Mouse (Mus musculus): ENCODE measurements around the gene Oip5. TPM values are rescaled to one million over a fixed set of nuclear protein-coding genes. Genes with fewer than 3 reads are reported as not detected.

Gene Oip5
- polyA plus RNA-seq, 1 experiment from 2014 or later = 6.1 TPM

DNA sequence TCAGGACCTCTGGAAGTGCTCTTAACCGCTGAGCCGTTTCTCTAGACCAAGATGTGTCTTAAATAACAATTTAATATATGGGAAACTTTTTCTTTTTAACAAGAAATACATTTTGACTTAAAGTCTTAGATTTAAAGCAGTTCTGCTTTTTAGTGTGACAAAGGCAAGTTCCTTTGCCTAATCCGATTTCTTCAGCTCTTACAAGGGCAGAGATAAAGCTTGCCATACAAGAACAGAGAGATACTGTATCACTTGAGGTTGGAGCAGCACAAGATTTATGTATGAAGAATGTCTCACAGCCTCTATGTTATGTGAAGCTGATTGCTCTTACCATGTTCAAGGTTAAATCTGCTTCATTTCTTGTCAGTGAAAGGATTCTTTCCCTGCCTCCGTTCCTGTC lies 53.0 kb downstream of the Oip5 start:
- H3K9me3 ChIP-seq (ENCODE audit: control insufficient read depth, low read length) = no peaks in the 10 kb centered on the region
- no peaks in the 10 kb centered on the region for H3K27me3 ChIP-seq (replicated peaks; ENCODE audit: control insufficient read depth, insufficient read depth, low read length)
- no peak overlapping the region for H3K4me2 ChIP-seq (ENCODE audit: low read length)
- 96% methylated on average over 4 of the region's 4 CpGs for WGBS
- H3K27ac ChIP-seq (ENCODE audit: low read depth, low read length) = no peak overlapping the region
- H3K4me1 ChIP-seq (ENCODE audit: control insufficient read depth, insufficient read depth, low read depth, low read length) = no peaks in the 10 kb centered on the region
- no peak for ATAC-seq
- no peak overlapping the region for H3K4me3 ChIP-seq (ENCODE audit: low read length)
- H3K9ac ChIP-seq (ENCODE audit: low read depth, low read length) = no peak overlapping the region
- H3K36me3 ChIP-seq (ENCODE audit: control insufficient read depth, insufficient read depth, low read length) = no peaks in the 10 kb centered on the region; the same call in 1 of the 2 replicates

DNA sequence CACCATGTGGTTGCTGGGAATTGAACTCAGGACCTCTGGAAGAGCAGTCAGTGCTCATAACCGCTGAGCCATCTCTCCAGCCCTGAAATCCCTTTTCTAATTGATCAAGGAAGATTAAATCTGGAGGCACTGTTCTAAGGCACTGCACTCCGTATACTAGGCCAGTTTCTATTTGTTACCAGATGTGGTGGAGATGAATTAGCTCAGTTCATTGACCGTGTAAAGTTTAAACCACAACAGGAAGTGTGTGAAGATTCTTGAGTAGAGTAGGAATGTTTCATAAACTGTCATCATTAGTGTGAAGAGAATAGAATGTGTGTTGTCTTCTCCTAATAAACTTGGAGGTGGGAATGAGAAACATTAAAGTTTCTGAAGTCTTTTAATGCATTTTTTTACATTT lies 56.5 kb downstream of the Oip5 start:
- no peak for ATAC-seq

More for the DNA sequence above, 56.5 kb downstream of the Oip5 start:
- no peak overlapping the region for H3K4me3 ChIP-seq (ENCODE audit: low read length)
- no peaks in the 10 kb centered on the region for H3K9me3 ChIP-seq (ENCODE audit: control insufficient read depth, low read length)
- H3K9ac ChIP-seq (ENCODE audit: low read depth, low read length) = no peak overlapping the region
- no peak overlapping the region for H3K27ac ChIP-seq (ENCODE audit: low read depth, low read length)
- H3K27me3 ChIP-seq (replicated peaks; ENCODE audit: control insufficient read depth, insufficient read depth, low read length) = no peaks in the 10 kb centered on the region
- no peaks in the 10 kb centered on the region for H3K4me1 ChIP-seq (ENCODE audit: control insufficient read depth, insufficient read depth, low read depth, low read length)
- H3K4me2 ChIP-seq (ENCODE audit: low read length) = no peak overlapping the region
- H3K36me3 ChIP-seq (ENCODE audit: control insufficient read depth, insufficient read depth, low read length) = no peaks in the 10 kb centered on the region; the same call in 1 of the 2 replicates
- 92% methylated on average over 3 of the region's 3 CpGs for WGBS

Other genes starting within 250 kb of the Oip5 start
- gene Ino80, start 140.8 kb downstream of the Oip5 start, polyA plus RNA-seq (2015; fragmentation: Nextera tagmentation; extraction: Ambion mirVana) = 2.8 and 3.4 TPM in 2 replicates
- 1.1 and 1.5 TPM in 2 replicates for gene Exd1, start 70.8 kb downstream of the Oip5 start, polyA plus RNA-seq (2015; fragmentation: Nextera tagmentation; extraction: Ambion mirVana)
- 57.1 and 61.6 TPM in 2 replicates for gene Chp1, start 70.8 kb downstream of the Oip5 start, polyA plus RNA-seq (2015; fragmentation: Nextera tagmentation; extraction: Ambion mirVana)
- 13.0 and 16.1 TPM in 2 replicates for gene Nusap1, start 171 bp downstream of the Oip5 start, polyA plus RNA-seq (2015; fragmentation: Nextera tagmentation; extraction: Ambion mirVana)
- 41.9 and 44.9 TPM in 2 replicates for gene Ndufaf1, start 44.4 kb upstream of the Oip5 start, polyA plus RNA-seq (2015; fragmentation: Nextera tagmentation; extraction: Ambion mirVana)
- 44.7 and 45.1 TPM in 2 replicates for gene Rtf1, start 56.6 kb upstream of the Oip5 start, polyA plus RNA-seq (2015; fragmentation: Nextera tagmentation; extraction: Ambion mirVana)
- 0.14 and 0.54 TPM in 2 replicates for gene Itpka, start 123.9 kb upstream of the Oip5 start, polyA plus RNA-seq (2015; fragmentation: Nextera tagmentation; extraction: Ambion mirVana)
- 1.6 and 1.7 TPM in 2 replicates for gene Ltk, start 142.0 kb upstream of the Oip5 start, polyA plus RNA-seq (2015; fragmentation: Nextera tagmentation; extraction: Ambion mirVana)
- 16.5 and 19.4 TPM in 2 replicates for gene Rpap1, start 169.1 kb upstream of the Oip5 start, polyA plus RNA-seq (2015; fragmentation: Nextera tagmentation; extraction: Ambion mirVana)
- 28.5 and 30.0 TPM in 2 replicates for gene Tyro3, start 179.3 kb upstream of the Oip5 start, polyA plus RNA-seq (2015; fragmentation: Nextera tagmentation; extraction: Ambion mirVana)